Mouse (Mus musculus) neural tube, embryonic 13.5 days (tissue): ENCODE measurements around the gene Vps54. TPM values are rescaled to one million over a fixed set of nuclear protein-coding genes. Genes with fewer than 3 reads are reported as not detected.

Source experiments
- ATAC-seq: fragments of 200-750 bp; cut with Nextera tagmentation; 2 replicates; pipeline ENCODE4 v1.8.0; 2017; ENCODE audit warnings: low read depth, mild to moderate bottlenecking, moderate TSS enrichment, moderate library complexity
- H3K27ac ChIP-seq: fragments of 300-500 bp; sonication (generic); replicated peaks from 2 replicates; pipeline ENCODE4 v1.5.1; 2015; ENCODE audit warnings: moderate library complexity, mild to moderate bottlenecking, inconsistent platforms
- H3K27me3 ChIP-seq: fragments of 300-500 bp; sonication (generic); 2 replicates; pipeline ENCODE4 v1.6.1; 2015; ENCODE audit warnings: mild to moderate bottlenecking, inconsistent platforms
- H3K36me3 ChIP-seq: fragments of 300-500 bp; sonication (generic); 2 replicates; pipeline ENCODE4 v1.6.1; 2015; ENCODE audit warnings: mild to moderate bottlenecking, inconsistent platforms
- H3K4me1 ChIP-seq: fragments of 300-500 bp; sonication (generic); replicated peaks from 2 replicates; pipeline ENCODE4 v1.6.1; 2015; ENCODE audit warnings: inconsistent platforms
- H3K4me2 ChIP-seq: fragments of 300-500 bp; sonication (generic); 2 replicates; pipeline ENCODE4 v1.6.1; 2015; ENCODE audit warnings: inconsistent platforms, mild to moderate bottlenecking, moderate library complexity
- H3K4me3 ChIP-seq: fragments of 300-500 bp; sonication (generic); 2 replicates; pipeline ENCODE4 v1.5.1; 2015; ENCODE audit warnings: mild to moderate bottlenecking, inconsistent platforms
- H3K9ac ChIP-seq: fragments of 300-500 bp; sonication (generic); 2 replicates; pipeline ENCODE4 v1.6.1; 2015; ENCODE audit warnings: moderate library complexity, mild to moderate bottlenecking, inconsistent platforms
- H3K9me3 ChIP-seq: fragments of 300-500 bp; sonication (generic); 2 replicates; pipeline ENCODE4 v1.6.1; 2016; ENCODE audit warnings: inconsistent platforms
- WGBS: fragments of 180-500 bp; shearing (Covaris S2); methylation state at CpG from one replicate; pipeline ENCODE4 v1.1.7; 2015; 5-methylcytosine and 5-hydroxymethylcytosine counted together
- polyA plus RNA-seq: library from polyadenylated mRNA; unstranded; fragments of >200 nt; fragmentation: Nextera tagmentation; extraction: Ambion mirVana; gene quantifications from 2 replicates; pipeline ENCODE4 v1.2.1, GENCODE M21; 2015

Vps54 gene
- polyA plus RNA-seq, 1 experiment from 2014 or later = 11.0 TPM

DNA sequence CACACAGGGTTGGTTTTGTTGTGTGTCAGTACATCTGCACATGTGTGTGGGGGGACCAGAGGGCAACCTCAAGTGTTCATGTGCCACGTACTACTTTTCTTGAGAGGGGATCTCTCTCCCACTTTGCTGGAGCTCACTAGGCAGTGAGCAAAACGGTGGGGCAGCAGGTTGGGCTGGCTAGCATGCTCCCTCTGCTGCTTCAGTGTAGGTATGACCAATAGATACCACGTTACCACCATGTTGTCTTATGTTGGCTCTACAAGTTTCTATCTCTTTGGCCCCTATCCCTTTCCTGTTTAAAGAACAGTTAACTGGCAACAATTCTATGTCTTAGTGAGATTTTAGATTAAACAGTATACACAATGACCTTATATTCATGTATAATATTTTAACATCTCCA, 83.3 kb downstream of the Vps54 start:
- no peak for ATAC-seq
- no peak overlapping the region for H3K4me2 ChIP-seq
- H3K4me1 ChIP-seq = no peaks in the 10 kb centered on the region
- H3K9ac ChIP-seq = no peak overlapping the region
- H3K36me3 ChIP-seq = peaks cover 49% of the 10 kb centered on the region
- no peak overlapping the region for H3K4me3 ChIP-seq
- no peak overlapping the region for H3K27ac ChIP-seq
- H3K27me3 ChIP-seq = no peaks in the 10 kb centered on the region
- 90% methylated on average over 3 of the region's 3 CpGs for WGBS
- H3K9me3 ChIP-seq = no peaks in the 10 kb centered on the region

DNA sequence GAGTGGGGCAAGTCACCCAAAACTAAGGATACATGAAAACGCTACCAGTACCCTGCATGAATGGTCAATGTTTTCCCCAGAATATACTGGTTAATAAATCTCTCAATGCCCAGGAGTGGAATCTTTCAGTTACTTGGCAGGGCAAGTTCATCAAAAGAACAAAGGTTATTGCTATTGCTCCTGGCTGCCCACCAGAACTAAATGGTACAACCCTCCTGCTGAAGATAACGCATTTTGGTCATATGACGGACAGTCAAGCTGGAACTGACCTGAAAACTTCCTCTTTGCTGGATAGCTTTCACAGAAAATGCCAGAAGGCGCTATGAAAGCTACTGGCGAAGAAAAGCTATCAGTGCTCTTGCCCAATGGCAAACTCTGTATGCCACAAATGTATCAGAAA, 86.7 kb downstream of the Vps54 start:
- Histone ChIP-seq H3K4me2 (no peak overlapping the region), H3K4me3 (no peak overlapping the region), H3K27me3 (no peaks in the 10 kb centered on the region), H3K27ac (no peak overlapping the region), H3K9me3 (no peaks in the 10 kb centered on the region), H3K4me1 (no peaks in the 10 kb centered on the region), H3K36me3 (peaks cover 70% of the 10 kb centered on the region), H3K9ac (no peak overlapping the region)
- WGBS = 89% methylated on average over 5 of the region's 5 CpGs
- no peak for ATAC-seq

DNA sequence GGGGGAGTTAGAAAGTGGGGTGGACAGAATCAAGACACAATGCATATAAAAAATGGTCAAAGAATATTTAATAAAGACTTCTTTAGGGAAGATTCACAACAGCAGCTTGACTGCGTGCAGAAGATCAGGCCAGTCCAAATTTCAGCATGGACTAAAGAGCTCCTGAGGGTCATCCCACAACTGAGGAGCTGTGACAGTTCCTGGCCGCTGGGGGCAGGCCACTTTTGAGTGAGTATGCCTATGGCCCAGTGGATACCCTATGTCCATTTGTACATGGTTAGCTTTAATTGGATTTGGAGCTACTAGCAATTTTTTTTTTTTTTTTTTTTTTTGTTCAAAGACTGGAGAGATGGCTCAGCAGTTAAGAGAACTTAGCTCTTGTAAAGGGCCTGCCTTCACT, 87.7 kb downstream of the Vps54 start:
- H3K36me3 ChIP-seq = peaks cover 71% of the 10 kb centered on the region
- no peaks in the 10 kb centered on the region for H3K4me1 ChIP-seq
- no peaks in the 10 kb centered on the region for H3K27me3 ChIP-seq
- WGBS = 71% methylated on average over 2 of the region's 2 CpGs
- ATAC-seq = no peak
- no peaks in the 10 kb centered on the region for H3K9me3 ChIP-seq
- H3K27ac ChIP-seq = no peak overlapping the region
- H3K4me2 ChIP-seq = no peak overlapping the region
- H3K4me3 ChIP-seq = no peak overlapping the region
- no peak overlapping the region for H3K9ac ChIP-seq

DNA sequence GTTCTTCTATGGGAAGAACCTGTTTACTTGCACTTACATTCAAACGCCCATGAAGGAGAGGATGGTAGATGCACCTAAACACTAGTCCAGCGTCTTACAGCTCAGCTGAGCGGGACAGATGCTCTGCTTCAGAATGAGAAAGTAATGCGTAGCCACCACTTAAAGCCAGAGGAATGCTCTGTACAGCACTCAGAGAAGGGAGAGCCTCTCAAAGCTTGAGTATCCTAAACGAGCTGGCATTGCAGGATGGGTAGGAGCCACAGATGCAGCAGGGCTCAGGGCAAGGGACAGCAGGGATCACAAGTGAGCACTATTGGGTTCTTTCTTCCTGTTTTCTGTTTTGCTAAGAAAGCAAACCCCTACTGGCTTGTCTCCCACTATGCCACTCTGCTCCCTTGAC, 88.4 kb downstream of the Vps54 start:
- Histone ChIP-seq H3K27me3 (no peaks in the 10 kb centered on the region), H3K27ac (no peak overlapping the region), H3K9ac (no peak overlapping the region), H3K36me3 (peaks cover 71% of the 10 kb centered on the region), H3K4me3 (no peak overlapping the region), H3K9me3 (no peaks in the 10 kb centered on the region), H3K4me2 (no peak overlapping the region), H3K4me1 (no peaks in the 10 kb centered on the region)
- no peak for ATAC-seq
- WGBS = 90% methylated on average over 5 of the region's 5 CpGs

DNA sequence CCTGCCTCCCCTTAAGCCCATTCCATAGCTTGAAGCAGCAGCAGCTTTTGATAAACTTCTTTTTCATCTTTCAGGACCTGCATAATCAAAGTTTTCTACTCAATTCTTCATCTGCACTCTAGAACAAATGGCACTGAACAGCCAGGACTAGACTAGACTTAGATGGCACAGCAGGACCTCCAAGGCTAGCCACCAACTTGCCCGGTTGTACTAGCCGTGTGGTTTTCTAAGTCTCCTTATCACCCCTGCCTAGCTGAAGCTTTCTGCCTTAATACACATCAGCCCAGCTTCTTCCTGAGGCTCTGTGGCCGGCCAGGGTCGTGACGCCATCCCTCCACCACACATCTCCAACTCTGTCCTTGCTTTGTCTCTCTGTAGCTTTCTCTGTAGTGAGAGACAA, 89.1 kb downstream of the Vps54 start:
- no peak for ATAC-seq
- Histone ChIP-seq H3K36me3 (peaks cover 76% of the 10 kb centered on the region), H3K9me3 (no peaks in the 10 kb centered on the region), H3K4me3 (no peak overlapping the region), H3K27me3 (no peaks in the 10 kb centered on the region), H3K4me1 (no peaks in the 10 kb centered on the region), H3K4me2 (no peak overlapping the region), H3K27ac (no peak overlapping the region), H3K9ac (no peak overlapping the region)
- WGBS = 92% methylated on average over 5 of the region's 5 CpGs

DNA sequence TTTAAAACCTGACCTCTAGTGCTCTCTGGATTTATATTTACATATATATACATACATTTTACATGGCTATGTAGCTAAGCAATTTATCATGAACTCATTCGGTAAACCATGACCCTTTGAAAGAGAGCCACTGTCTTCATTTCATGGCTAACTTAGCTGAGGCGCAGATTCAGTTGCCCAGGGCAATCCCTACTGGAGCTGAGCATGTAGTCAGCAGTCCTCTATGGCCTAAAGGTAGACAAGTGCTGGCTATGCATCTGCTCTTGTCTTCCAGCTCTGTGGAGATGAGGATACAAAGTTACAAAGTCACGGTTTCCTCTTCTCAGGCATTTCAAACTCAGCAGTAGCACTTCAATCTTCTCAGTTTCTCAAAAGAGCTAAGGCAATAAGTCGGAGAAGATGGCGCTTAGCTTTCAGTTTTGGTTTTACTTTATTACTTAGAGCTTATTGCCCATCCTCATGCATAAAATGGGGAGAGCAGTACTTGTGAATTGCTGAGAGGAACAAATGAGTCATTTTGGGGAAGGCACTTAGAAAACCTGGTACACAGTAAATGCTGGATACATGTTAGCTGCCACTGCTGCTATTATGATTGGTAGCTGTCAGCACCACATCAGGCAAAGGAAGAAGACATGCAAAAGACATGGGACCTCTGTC, 93.7 kb downstream of the Vps54 start:
- Histone ChIP-seq H3K9ac (no peak overlapping the region), H3K9me3 (no peaks in the 10 kb centered on the region), H3K27ac (no peak overlapping the region), H3K4me1 (no peaks in the 10 kb centered on the region), H3K36me3 (peaks cover 51% of the 10 kb centered on the region), H3K27me3 (no peaks in the 10 kb centered on the region), H3K4me2 (no peak overlapping the region), H3K4me3 (no peak overlapping the region)
- no peak for ATAC-seq
- WGBS = 90% methylated on average over 5 of the region's 5 CpGs

DNA sequence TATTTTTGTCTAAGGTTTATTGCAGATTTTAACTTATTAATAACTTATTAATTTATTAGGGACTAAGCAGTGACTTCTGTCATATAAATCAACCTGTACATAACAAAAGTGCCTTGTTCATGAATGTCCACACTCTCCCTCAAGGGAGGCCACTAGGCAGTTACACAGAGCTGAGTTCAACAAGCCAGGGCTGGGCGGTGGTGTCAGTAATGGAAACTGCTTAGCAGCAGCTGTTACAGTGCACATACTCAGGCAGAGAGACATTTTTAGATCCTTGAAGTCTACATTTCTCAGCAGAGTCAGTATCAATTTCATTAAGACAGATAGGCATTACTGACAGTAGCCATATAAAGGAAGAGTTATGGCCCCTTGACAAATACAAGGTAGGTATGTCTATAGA, 98.8 kb downstream of the Vps54 start:
- no peak for ATAC-seq
- Histone ChIP-seq H3K36me3 (peaks cover 11% of the 10 kb centered on the region; the same call in 1 of the 2 replicates), H3K27me3 (no peaks in the 10 kb centered on the region), H3K27ac (no peak overlapping the region), H3K4me3 (no peak overlapping the region), H3K9ac (no peak overlapping the region), H3K4me1 (0 out of 2 replicates have a peak, but pooled peaks cover 8% of the 10 kb centered on the region), H3K4me2 (no peak overlapping the region), H3K9me3 (no peaks in the 10 kb centered on the region)
- 74% methylated on average over 1 of the region's 1 CpGs for WGBS

DNA sequence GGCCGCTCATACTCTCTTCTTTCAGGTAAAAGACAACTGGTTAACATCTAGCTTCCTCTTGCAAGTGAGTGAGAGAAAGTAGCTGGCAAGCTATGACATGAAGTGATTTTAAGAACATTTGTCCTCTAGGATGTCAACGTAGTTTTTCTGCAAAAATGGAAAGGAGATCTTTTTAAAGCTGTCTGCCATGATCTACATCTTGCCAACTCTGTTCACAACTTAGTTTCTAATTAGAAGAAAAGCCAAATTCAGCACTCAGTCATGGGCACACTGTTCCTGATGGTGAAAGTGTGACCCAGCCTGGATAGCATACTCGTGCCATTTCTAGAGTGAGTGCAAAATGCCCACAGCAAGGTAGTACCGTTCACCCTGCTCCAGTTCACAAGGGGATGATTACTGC, 100.0 kb downstream of the Vps54 start:
- no peaks in the 10 kb centered on the region for H3K27me3 ChIP-seq
- H3K9me3 ChIP-seq = no peaks in the 10 kb centered on the region
- H3K9ac ChIP-seq = no peak overlapping the region
- no peak overlapping the region for H3K4me2 ChIP-seq
- H3K4me3 ChIP-seq = no peak overlapping the region
- WGBS = 86% methylated on average over 4 of the region's 4 CpGs
- H3K27ac ChIP-seq = no peak overlapping the region
- H3K36me3 ChIP-seq = peaks cover 13% of the 10 kb centered on the region; the same call in 1 of the 2 replicates
- 0 out of 2 replicates have a peak, but pooled peaks cover 8% of the 10 kb centered on the region for H3K4me1 ChIP-seq
- ATAC-seq = no peak

DNA sequence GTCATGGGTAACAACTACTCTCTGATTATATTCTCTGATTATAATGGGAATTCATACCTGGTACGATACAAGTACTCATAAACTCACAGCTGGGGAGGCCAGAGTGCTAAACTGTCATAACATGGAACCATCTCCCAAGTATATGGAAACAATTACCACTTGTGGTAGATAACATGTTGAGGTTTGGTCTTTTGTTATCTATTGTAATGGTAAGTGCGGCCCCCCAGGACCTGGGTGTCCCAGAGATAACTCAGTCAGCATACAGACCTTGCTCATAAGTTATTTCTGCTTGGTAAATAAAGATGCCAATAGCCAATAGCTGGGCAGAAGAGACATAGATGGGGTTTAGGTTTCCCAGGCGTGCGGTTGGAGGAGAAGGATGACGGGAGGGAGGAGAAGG, 104.4 kb downstream of the Vps54 start:
- peaks cover 36% of the 10 kb centered on the region for H3K36me3 ChIP-seq
- ATAC-seq = no peak
- no peak overlapping the region for H3K4me2 ChIP-seq
- no peaks in the 10 kb centered on the region for H3K9me3 ChIP-seq
- no peak overlapping the region for H3K4me3 ChIP-seq
- 97% methylated on average over 5 of the region's 5 CpGs for WGBS
- H3K4me1 ChIP-seq = 0 out of 2 replicates have a peak, but pooled peaks cover 4% of the 10 kb centered on the region
- no peak overlapping the region for H3K27ac ChIP-seq
- H3K9ac ChIP-seq = no peak overlapping the region
- no peaks in the 10 kb centered on the region for H3K27me3 ChIP-seq

DNA sequence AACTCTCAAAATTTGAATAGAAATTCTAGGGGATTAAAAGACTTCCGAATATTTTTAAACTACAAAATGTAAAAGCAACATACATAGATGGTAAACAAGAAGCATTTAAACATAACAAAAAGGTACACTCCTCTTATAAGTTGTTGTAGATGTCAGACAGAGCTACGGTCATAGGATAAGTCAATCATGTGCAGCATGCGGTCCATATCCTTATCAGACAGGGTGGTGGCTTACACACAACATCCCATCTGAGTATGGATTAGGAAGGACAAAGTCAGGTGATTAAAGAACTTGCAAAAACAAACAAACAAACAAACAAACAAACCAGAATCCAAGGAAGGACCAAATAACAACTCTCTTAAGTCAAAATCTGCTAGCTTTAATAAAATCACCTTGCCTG, 106.9 kb downstream of the Vps54 start:
- Histone ChIP-seq H3K9me3 (no peaks in the 10 kb centered on the region), H3K4me3 (no peak overlapping the region), H3K4me2 (no peak overlapping the region), H3K27me3 (no peaks in the 10 kb centered on the region), H3K9ac (no peak overlapping the region), H3K27ac (no peak overlapping the region), H3K4me1 (no peaks in the 10 kb centered on the region), H3K36me3 (peaks cover 40% of the 10 kb centered on the region)
- ATAC-seq = no peak
- WGBS = 97% methylated on average over 3 of the region's 3 CpGs

DNA sequence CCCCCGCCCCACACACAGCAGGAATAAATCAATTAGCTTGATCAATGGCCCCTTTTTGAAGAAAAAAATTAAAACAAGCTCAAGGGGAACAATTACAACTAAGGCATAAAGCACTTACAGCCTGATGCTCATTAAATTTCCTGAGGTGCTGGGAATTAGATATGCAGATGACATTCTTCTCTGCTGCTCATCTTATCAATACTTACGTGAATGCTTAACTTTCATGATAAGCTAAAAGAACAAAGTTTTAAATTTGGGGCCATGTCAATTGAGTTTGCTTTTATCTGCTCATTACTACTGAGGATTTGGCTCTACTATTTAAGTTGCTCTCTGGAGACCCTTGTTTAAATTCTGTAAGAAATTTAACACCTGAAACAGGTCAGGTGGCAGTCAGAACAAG, 109.8 kb downstream of the Vps54 start:
- Histone ChIP-seq H3K4me3 (no peak overlapping the region), H3K4me1 (no peaks in the 10 kb centered on the region), H3K27ac (no peak overlapping the region), H3K4me2 (no peak overlapping the region), H3K9ac (no peak overlapping the region), H3K27me3 (no peaks in the 10 kb centered on the region), H3K9me3 (no peaks in the 10 kb centered on the region), H3K36me3 (peaks cover 42% of the 10 kb centered on the region)
- ATAC-seq = no peak
- WGBS = 77% methylated on average over 2 of the region's 2 CpGs

DNA sequence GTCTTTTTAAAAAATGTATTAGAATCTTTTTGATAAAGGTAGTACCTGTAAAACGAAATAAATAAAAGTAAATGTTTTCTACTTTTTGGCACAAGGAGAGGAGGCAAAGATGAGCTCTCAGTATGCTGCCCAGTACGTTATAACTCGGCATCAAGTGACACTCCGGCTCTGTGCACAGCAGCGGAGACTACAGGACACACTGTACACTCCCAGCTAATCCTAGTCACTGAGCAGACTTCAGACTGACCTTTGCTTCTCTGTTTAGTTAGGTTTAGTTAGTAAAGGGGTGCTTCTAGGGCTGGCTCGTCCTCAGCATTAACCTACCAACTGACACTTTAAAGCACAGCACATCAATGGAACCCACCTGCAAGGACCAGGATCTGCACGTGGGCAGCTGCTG, 112.2 kb downstream of the Vps54 start:
- ATAC-seq = no peak
- Histone ChIP-seq H3K27me3 (no peaks in the 10 kb centered on the region), H3K4me1 (no peaks in the 10 kb centered on the region), H3K27ac (no peak overlapping the region), H3K4me3 (no peak overlapping the region), H3K4me2 (no peak overlapping the region), H3K9me3 (no peaks in the 10 kb centered on the region), H3K9ac (no peak overlapping the region), H3K36me3 (peaks cover 31% of the 10 kb centered on the region)
- WGBS = 93% methylated on average over 7 of the region's 7 CpGs
